Mouse (Mus musculus): ENCODE measurements at regions not wholly inside any gene's neighbourhood (a gene's known extent, or its start where the extent isn't known, plus 50 kb on each side); places are given as distances from the start of the nearest gene placed in this dataset.
A peak's percentile ranks its signal among the peaks of the same experiment; 100 is the strongest.

- no peak for DNase-seq
Observed at GRCm38 (mm10) chr7:136707200-136708003, 187.0 kb upstream of the Mgmt start.

GRCm38 (mm10) chr7:136708004-136708435, 186.4 kb upstream of the Mgmt start:
- DNase-seq: no peak

DNA sequence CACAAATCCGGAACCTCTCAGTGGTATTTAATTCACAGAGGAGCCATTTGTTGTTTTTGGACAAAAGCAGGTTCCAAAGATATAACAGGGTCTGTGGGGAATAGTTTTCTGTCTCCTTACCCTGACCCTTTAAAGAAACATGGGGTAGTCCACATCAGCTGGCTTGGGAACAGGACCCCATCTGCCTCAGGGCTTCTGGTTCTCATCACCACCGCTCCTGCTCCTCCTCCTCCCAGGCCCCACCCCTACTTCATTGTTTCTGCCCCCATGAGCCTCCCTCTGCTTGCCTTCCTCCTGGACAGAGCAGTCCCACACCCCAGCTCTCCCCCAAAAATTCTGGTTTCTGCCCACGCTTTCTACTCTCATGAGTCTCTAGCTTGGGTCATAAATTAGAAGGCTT, 183.8 kb upstream of the Mgmt start:
- DNase-seq: no peak

- no peak for DNase-seq
Observed at GRCm38 (mm10) chr7:136712962-136713640, 181.3 kb upstream of the Mgmt start.

GRCm38 (mm10) chr7:136727628-136728402, 166.6 kb upstream of the Mgmt start:
- DNase-seq: no peak

GRCm38 (mm10) chr7:136742171-136742570, 152.2 kb upstream of the Mgmt start:
- DNase-seq: peak; percentile 7

DNA sequence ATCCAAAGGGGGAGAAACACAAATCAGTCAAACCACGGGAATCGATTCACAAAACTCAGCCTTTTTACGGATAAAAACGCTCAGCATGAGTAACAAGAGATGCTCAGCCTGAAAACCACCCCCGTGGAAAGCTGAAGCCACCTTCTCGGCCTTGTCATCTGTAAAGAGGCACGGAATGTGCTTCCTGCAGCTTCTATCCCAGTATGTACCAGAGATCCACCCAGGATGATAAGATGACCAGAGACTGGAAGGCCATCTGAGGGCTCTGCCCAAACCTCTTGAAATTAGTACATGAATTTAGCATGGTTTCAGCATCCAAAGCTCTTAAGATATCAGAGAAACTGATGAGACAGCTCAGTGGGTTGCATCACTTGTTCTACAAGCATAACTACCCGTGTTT, 149.0 kb upstream of the Mgmt start:
- DNase-seq: no peak

DNA sequence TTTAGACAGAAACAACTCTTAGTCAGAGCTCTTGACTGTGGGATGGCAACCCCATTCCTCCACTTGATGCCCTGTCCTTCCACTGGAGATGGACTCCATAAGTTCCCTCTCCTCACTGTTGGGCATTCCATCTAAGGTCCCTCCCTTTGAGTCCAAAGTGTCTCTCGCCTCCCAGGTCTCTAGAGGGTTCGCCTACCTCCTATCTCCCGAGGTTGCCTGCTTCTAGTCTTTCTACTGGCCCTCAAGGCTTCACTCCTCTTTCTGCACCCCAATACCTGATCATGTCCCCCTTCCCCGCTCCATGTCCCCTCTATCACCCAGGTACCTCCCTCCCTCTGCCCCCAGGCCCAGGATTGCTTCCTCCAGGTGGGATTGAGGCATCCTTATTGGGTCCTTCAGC, 142.9 kb upstream of the Mgmt start:
- DNase-seq: no peak

- no peak for DNase-seq
Observed at GRCm38 (mm10) chr7:136754821-136755220, 139.6 kb upstream of the Mgmt start.

GRCm38 (mm10) chr7:136765026-136765425, 129.4 kb upstream of the Mgmt start:
- no peak for DNase-seq

- no peak for DNase-seq
Observed at GRCm38 (mm10) chr7:136767231-136767630, 127.2 kb upstream of the Mgmt start.

GRCm38 (mm10) chr7:136780708-136781107, 113.7 kb upstream of the Mgmt start:
- DNase-seq: no peak

- DNase-seq: no peak
Observed at GRCm38 (mm10) chr7:136791162-136791561, 103.3 kb upstream of the Mgmt start.

DNA sequence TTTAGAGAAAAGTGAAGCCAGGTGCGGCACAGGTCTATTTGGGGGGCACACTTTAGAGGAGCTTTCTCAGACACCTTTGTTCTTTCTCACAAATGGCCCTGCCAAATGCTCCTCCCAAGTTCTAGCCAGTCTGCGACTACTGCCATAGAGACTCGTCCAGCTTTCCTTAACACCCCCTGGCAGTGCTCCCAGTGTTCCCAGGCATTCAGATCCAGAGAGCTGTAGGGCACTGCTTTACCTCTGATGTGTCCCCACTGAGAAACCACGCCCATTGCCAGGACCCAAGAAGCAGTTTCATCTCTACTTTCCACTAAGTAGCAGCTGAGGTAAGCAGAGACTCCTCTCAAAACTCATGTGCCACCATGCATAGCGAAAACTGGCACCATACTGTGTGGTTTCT, 102.3 kb upstream of the Mgmt start:
- no peak for DNase-seq

DNA sequence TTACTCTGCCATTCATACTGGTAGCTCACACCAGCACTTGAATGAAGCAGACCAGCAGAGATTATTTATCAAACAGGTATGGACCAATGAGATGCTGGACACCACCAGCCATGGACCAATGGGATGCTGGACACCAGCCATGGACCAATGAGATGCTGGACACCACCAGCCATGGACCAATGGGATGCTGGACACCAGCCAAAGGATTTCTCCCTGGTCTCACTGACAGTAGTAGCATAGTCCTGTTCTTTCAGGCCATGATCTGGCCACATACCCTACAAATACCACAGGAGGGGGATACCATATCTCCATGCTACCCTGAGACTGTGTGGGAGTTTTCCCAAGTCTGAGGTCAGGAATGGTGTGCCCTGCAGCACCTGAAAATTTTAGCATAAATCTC, 98.0 kb upstream of the Mgmt start:
- no peak for DNase-seq

DNA sequence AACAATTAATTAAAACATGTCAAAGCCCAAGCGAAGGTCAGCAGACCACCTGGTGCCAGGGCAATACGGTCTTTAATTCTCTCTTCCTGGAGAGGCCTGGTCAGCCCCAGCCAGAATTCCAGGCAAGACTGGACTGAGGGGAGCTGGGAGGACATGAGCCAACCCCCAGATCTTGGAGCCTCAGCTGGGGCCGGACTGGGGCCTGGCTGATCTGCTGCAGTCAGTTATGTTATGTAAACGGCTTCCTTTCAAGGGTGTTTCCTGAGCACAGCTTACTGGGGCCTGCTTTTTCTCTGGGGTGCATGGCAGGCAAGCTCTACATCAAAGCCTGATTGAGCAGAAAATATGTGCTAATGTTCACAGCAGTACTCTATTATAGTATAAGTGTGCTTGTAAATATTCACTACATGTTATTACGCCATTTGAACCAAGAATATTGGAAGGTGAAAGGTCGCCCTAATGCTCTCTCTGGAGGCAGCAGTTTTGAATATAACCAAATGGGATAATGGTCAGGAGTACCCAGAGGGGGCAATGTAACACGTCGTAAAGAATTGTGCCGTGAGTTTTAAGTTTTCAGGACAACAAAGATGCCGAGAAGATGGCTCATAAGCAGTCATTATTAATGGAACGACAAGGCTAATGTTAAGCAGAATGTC, 96.5 kb upstream of the Mgmt start:
- peak; percentile 19 for DNase-seq

DNA sequence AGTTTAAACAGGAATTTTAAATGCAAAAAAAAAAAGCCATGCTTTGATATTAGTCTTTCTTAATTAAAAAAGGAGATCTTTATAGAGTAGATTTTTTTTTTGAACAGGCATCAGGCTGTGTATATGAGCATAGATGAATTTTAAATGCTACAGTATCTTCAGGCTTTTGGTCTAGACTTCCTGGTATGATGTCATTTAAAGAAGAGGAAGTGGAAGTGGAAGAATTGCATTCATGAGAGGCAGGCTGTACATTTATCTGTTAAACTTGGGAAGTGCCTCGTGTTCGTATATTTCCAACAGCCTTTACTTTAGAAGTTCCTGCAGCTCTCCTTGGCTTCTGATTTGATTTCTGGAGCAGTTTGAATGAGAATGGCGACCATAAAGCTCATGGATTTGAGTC, 95.8 kb upstream of the Mgmt start:
- no peak for DNase-seq

GRCm38 (mm10) chr7:136807101-136807500, 87.3 kb upstream of the Mgmt start:
- DNase-seq: no peak

DNA sequence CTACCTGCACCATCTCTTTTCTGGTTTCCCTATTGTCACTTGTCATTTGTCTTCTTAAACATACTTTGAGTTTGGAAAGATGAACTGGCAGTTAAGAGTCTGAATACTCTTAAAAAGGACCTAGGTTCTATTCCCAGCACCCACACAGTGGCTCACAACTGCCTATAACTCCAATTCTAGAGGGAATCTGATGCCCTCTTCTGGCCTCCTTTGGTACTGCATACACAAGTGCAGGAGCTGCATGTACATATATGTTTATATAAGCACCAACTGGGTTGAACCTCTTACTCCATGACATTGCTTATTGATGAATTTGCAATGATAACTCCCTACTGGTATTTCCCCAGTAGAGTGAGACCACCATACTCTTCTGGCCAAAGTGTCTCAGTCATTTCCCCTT, 86.4 kb upstream of the Mgmt start:
- DNase-seq: no peak

- DNase-seq: no peak
Observed at GRCm38 (mm10) chr7:136809576-136809975, 84.8 kb upstream of the Mgmt start.

DNA sequence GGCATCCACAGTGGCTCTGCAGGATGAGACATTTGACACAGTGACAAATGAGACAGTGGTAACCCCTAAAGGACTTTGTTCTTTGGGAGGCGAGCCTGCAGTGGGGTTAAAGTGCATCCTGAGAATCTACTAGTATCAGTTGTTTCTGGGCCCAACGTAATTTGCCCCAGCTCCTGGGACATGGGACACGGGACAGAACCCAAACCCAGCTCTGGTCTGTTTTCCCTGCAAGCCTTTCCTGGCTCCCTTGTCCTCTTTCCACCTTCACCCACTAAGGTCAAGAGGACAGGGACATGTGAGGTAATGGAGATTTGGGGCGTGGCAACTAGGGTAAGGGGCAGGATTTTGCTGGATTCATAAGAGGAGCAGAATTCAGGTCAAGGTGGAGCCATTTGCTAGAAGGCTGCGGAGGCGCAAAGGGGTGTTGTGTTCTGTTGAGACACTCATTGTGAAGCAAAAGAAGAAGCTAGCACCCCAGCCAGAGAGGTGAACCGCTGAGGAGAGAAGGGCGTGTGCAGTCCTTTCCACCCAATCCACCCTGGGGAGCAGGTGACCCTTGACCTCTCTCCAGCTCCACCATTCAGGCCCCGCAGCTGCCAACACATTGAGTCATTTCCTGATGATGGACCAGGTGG, 80.6 kb upstream of the Mgmt start:
- no peak for DNase-seq

DNA sequence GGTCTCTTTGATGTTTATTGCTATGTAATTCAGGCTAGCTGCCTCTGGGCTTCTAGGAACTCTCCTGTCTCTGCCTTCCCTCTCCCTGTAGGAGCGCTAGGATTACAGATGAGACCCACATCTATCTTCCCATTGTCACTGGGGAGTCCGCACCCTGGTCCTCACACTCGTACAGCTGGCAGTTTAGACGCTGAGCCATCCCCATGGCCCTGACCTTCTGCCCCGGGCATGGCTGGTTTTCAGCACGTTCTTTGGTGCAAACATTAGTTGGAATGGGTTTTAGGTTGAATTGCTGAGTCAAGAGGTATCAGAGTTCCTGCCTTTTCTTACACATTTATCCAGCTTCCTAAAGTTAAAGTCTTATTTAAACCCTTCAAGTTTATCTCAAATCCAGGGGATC, 79.7 kb upstream of the Mgmt start:
- DNase-seq: no peak

DNA sequence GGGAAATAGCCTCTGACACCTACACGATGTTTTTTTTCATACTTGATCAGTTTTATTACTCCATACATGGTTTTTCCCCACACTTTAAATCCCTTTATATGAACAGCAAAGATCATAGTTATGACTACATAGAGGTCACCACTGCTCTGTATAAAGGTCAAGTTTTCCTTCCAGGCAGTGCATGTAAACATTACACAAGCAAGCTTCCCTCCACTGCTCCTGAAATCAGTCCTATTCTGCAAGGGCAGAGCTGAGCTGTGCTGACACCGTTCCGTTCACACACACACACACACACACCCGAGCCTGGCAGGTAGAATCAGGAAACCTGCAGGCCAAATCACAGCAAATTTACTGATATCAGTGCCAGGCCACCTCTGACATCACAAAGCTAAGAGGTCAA, 74.1 kb upstream of the Mgmt start:
- DNase-seq: no peak

Data from liver (tissue).